Mouse (Mus musculus) adrenal gland, postnatal 25 days (tissue): ENCODE data around the gene A730049H05Rik. TPM values are rescaled to one million over a fixed set of nuclear protein-coding genes. Genes with fewer than 3 reads are reported as not detected.

ENCODE experiments used
- DNase-seq: peaks from one replicate; pipeline ENCODE4 v3.0.0; 2021; ENCODE audit warnings: mixed read lengths
- long read RNA-seq: library from polyadenylated mRNA; stranded (forward); transcript quantifications from one replicate; pipeline ENCODE4 v2.0.0, GENCODE M21; 2021
- total RNA-seq: library from RNA; stranded (reverse); gene quantifications from 2 replicates; pipeline ENCODE4 v1.2.3, GENCODE M21; 2021

Gene A730049H05Rik
- total RNA-seq: 3.0 and 4.6 TPM in 2 replicates
- long read RNA-seq: 0 reads

DNA sequence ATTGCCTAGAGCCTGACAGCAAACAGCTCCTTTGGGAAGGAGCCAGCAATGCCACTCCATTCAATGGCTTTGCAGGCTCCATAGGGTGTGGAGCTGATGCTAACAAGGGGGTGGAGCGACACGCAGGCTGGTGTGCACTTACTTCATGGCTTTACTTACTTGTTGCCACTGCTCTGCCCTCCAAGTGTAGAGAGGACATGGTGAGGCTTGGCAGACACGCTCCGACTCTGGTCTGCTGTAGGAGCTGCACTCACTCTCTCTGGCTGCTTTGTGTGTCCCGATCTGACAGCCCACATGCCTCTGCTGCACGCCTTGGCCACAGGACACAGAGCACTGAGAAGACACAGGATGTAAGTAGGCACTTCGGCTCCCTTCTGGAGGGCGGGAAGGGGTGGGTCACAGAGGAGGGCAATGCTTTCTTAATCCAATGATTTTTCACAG, at the start of gene A730049H05Rik:
Gene A730049H05Rik (plus strand): TSS at position 168 of the 441 bp plus-strand sequence.
- no peak for DNase-seq

DNA sequence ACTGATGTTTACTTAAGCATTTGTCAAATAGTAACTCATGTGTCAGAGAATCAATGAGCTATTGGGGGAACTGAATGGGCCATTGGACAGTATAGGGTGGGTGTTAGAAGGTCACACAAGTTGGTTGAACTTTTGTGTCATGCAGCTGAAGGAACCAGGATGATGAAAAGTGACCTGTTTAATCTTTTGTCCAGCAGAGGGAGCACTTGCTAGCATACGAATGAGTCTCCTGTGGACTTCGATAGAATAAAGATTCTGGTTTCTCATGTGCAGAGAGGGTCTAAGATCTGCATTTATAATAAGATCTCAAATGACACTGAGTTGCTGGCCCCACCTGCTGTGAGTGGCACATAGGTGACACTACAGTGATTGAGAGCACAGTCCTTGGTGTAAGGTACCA, 39.9 kb upstream of the A730049H05Rik start:
- no peak for DNase-seq

DNA sequence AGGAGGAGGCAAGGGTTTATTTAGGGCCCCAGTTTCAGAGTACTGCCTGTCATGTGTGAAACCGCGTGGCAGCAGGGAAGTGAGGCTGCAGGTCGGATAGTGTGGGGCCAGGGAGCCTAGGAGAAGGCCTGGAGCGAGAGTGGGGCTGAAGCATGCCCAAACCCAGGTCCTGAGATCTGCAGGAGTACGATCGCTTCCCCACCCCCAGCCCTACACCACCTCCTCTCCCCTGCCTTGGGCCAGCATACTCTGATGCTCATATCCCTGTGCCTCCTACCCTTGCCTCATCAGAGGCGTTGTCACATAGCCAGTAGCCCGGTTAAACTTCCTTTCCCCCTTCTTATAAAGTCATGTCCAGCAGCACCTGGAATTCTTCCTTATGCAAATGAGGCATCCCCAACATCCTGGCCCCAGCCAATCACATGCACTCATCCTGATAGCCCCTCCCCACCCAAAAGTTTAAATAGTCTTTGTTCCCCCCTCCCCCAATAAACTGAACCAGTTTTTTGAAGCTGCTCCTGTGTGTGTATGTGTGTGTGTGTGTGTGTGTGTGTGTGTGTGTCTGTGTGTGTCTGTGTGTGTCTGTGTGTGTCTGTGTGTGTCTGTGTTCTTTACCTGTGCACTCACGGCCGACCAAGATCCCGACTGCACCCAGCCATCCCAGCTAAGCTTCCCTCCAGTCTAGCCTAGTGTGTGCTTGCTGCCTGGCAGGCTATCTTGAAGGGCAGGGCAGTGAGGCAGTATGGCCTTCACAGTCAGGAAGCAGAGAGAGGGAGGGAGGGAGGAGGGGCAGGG, 36.9 kb upstream of the A730049H05Rik start:
- peak; percentile 43 for DNase-seq

DNA sequence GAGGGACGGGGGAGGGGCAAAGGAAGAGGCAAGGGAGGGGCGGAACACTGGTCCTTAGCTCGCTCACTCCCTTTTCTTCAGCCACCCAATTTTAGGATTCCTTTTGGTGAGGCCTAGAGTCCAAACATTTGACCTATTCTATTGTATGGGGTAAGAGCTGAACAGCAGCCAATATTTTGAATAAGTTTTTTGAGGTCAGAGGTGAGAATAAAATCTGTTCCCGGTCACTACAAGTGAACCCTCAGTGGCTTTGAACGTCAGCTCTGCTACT, 36.4 kb upstream of the A730049H05Rik start:
- DNase-seq: no peak

DNA sequence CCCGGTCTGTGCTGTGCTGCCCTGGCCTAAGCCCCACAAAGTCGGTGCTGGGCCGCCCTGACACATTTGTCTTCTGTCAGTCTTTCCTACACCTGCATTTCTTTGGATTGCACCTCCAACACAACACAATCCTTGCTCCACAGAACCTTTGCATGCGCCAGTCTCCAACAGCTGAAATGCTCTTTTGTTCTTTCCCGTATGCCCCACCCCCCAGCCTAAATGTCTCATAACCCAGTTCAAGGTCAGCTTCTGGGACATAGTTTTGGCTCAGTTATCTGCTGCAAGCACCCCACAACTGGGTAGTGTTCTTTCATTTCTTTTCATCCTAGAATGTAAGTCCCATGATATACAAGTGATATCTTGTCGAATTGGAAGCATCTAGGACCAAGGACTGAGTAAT, 34.8 kb upstream of the A730049H05Rik start:
- DNase-seq: peak; percentile 26

DNA sequence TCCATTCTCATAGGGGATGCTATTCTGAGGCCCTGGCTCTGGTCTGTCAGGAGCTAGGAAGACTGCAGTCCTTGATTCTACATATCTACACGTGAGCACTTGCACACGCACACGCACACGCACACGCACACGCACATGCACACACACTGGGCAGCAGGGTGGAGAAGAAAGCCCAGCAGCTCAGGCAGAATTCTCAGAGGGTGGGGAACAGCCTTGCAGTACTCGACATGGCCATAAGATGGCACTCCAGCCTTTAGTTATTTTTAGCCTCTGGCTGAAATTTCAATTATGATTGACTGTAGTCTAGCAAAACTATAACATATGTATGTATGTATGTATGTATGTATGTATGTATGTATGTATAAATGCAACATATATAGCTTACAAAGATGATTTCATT, 31.5 kb upstream of the A730049H05Rik start:
- DNase-seq: peak; percentile 38

DNA sequence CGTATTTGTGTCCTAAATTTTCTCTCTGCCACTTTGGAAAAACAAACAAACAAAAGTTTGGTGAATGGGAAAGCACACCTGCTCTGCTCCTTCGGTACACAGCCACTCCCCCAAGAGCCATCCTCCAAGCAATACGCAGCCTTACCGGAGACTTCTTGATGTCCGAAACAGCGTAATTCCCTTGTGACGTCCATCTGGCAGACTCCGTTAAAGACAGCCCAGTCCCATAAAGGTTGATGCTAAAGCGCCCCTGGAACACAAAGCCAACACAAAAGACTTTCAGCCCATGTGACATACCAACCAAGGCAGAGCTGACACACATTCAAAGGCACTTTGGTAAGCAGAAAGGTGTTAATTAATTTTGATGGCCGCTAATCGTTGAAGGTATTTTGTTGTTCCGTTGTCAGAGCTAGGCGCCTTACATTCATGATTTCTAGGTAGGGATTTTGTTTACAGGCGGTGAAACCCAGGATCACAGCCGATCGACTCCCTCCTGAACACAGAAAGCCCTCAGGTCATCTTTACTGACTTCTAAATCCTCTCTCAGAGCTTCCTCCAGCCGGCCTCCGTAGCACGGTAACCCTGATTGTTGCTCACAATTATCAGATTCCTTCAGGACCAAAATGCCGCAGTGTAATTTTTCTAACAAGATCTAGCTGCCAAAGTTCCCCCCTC, 29.4 kb upstream of the A730049H05Rik start:
- no peak for DNase-seq

DNA sequence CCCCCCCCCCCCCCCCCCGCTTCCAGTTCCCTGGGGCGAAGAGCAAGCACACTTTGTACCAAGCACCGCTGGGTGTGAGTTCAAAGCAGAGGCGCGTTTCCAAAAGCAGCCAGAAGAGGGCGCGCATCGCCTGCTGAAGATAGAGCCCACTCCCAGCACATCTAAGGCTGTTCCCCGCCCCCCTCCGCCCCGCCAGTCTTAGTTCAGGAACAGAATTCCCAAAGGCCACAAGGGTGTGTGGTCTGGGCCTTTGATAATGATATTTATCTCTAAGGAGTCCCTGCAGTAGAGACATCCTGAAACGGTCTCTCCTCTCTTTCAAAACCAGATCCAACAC, 28.9 kb upstream of the A730049H05Rik start:
- DNase-seq: peak; percentile 92

DNA sequence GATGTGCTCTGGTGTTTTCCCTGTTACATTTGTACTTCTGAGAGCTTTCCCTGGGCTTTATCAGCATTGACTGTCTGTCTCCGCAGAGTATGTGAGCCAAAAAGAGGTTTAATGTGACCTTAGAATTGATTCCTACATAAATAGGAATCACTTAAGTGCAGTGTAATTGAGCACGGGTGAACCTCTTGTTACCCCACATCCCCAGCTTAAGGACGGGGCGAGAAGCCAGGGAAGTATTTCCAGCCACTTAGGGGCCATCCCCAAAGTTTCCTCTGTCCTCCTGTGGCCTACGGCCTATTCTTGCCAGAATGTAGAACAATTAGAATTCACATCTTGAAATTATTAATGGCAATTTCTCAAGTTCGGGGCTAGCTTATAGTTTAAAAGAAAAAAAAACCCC, 22.5 kb upstream of the A730049H05Rik start:
- no peak for DNase-seq

DNA sequence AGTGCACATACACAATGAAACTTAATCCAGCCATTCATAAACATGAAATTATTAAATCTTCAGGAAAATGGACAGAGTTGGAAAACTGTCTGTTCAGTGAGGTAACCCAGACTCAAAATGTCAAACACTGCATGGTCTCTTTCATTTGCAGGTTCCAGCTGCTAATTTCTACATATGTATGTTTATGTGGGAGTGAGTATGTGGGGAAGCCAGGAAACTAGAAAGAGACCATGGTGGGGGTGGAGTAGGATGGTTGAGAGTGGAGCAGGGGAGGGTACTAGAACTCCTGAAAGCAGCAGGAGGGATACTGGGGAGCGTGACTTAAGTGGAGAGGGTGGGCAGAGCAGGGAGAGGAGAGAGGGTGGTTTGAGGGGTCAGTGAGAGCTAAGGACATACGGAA, 14.8 kb upstream of the A730049H05Rik start:
- DNase-seq: no peak

DNA sequence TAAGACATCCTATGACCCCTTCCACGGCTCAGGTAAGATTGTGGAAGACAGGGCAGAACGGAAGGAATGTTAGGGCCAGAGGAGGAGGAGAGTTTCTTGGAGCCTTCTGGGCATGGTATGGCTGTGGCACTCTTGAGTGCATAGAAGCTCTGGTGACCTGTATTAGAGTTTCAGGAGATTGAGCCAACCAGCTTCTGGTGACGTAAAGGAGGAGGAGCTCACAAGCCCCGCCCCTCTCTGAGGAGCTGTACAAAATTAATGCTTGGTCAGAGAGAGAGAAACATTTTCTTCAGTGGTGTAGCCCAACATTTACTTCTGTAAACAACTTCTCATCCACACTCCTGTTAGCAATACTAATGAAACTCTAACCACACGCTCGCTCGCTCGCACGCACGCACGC, 13.9 kb upstream of the A730049H05Rik start:
- DNase-seq: no peak

DNA sequence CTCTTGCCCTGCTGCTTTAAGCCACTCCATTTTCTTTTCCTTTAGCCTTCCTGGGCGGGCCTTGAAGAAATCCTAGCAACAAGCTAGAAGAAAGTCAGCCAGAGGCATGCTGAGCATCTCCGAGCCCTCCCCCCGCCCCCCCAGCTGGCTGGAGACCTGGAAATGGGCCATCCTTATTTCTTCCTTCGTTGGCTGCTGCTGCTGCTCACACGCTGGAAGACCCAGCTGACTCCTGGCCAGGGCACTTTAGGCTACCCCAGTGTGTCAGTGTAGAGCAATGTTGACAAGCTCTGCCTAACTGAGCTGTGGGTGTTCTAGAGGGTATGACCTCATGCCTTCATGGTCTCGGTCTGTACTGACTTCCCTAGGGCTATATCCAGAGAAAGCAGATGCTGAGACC, 13.1 kb upstream of the A730049H05Rik start:
- DNase-seq: no peak

DNA sequence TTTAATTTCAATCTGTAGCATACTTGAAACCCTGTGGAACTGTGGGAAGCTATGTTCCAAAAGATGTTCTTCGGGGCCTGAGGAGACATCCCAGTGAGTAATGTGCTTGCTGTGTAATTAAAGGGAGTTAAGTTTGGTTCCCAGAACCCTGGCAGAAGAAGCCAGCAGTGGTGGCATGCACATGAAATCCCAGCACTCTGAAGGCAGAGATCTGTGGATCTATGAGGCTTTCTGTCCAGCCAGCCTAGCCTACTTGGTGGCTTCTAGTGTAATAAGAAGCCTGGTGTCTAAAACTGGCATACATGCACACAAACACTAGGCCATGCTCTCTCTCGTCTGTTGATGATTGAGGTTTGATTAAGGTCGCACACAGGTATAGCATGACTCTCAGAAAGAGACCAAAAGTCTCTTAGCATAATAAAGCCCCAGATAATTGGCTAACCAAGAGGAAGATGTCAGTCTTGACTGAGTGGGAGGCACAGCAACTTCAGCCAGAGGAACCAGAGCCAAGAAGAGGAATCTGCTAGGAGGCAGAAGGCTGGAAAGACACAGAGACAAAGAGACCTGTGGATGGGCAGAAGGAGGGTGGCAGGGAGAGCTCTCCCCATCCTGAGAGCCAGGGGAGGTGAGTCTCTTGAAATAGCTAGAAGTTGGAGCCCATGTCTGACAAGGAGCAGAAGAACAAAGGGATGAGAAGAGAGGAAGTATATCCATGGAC, 11.9 kb upstream of the A730049H05Rik start:
- no peak for DNase-seq

DNA sequence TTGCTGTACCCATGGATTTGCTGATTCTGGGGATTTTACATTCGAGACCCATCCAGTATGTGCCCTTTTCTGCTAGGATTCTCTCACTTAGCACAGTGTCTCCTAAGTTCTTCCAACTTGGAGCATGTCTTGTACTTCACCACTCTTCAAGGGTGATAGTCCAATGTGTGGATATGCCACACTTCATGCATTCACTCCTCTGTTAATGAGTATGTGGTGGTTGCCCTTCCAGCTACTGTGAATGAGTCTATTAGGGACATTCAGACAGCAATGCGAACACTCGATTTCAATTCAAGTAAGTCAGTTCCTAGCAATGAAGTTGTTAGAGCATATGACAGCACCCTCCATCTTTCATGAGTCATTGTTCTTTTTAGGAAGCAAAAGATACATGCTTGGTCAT, 6.5 kb upstream of the A730049H05Rik start:
- no peak for DNase-seq

DNA sequence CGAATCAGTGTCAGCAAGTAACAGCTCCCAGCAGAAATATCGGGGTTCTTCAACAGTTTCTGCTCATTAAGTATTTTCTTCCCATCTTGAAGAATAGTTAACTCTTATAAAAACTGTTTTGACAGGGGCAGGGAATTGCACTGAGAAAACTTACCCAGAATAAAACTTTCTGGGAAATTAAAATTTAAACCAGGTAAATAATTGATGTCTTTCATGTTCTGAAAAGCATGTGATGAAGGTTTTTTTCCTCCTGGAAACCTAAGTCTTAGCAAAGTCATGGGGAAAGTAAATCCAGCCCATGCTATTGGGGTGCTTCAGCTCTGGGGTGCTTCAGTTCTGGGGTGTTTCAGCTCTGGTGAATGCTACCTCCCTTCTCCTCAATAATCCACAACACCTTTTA, 5.7 kb upstream of the A730049H05Rik start:
- DNase-seq: no peak

DNA sequence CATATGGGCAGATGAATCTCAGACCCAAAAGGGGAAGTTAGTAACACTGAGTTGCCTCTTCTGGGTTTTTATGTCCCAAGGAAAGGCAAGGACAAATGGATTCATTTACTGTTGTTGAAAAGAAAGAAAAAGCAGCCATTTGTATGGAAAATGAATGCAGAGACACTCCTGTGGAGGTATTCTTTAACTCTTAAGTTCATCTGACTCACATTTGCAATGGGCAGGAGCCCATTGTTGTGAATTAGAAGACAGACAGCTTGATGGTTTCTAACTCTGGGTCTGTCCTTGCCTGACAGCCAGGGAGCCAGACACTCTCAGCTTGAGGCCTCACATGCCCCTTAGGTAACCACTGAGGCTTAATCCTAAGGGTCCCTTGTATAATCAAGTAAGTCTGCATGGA, 4.7 kb upstream of the A730049H05Rik start:
- DNase-seq: no peak

DNA sequence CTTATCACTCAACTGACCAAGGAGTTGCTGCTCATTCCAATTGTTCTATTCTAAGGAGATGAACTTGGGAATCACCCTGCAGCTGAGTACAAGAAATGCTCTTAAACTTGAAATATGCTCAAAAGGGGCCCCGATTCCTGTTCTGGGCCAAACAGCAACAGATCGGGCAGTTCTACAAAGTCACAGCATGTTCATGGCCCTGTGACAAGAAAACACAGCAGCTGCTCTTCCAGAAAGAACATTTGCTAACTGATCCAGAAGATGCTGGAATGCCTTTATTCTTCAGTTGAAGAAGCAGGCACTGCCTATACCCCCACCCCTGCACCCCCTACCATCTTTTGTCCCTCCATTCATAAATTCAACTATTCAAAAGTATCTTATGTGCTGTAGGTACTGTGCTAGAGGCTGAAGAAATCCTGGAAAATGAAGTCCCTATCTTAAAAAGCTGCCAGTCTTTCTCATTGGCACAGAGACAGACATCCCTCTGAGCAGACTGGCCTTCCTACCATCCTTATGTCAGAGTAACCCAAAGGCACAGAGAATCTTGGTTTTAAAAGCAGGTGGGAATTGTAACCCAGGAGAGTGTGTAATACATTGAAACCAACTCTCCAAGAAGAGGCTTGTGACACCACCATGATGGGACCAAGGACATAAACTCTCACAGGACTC, 3.4 kb upstream of the A730049H05Rik start:
- DNase-seq: no peak

DNA sequence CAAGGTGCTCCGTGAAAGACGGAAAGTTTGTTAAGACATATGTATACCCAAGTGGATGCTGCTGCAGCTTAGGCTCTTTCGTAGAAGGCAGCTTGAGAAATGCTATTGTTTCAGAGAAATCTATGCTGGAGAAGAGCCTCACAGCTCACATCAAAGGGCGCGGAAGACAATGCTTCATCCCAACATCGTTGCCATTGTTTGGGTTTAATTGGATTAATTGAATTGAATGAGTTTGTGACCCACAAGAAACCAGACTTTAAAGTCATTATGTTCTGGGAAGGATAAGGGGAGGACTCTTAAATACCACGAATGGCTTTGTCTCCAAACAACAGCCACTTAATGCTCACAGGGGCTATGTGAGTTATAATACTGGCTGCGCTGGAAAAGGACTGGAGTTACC, 1.4 kb downstream of the A730049H05Rik start:
- DNase-seq: no peak

DNA sequence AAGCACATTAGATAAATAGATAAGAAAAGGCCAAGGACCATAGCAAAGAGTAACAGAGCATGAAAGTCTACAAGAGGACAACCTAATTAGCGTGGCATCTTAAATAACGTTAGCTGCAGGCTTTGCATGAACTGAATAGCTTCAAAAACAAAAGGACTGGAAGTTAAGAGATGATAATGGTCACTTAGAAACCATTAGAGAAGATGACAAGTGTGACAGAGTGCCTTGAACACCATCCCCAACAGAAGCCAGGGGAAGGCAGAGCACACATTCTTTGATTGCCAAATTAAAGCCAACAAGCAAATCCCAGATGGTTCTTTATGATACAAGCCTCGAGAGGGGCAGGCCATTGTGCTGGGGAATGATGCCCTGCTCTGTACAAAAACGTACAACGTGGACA, 5.3 kb downstream of the A730049H05Rik start:
- no peak for DNase-seq

DNA sequence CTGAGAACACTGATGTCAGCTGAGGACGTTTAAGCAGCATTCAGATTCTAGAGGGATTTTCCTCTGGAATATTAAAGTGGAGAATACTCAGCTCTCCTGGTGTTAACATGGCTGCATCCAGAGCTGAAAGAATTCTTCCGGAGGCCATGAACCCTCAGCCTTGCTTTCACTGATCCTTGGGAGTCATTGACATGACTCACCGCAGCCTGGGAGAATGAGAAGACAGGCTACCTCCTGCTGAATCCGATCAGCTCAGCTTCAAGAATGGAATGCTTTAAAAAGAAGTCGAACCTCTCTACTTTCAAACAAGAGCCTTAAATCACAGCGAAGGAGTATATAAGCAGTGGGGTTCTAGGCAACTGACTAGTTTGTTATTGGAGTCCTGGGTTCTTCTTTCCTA, 5.7 kb downstream of the A730049H05Rik start:
- DNase-seq: no peak

DNA sequence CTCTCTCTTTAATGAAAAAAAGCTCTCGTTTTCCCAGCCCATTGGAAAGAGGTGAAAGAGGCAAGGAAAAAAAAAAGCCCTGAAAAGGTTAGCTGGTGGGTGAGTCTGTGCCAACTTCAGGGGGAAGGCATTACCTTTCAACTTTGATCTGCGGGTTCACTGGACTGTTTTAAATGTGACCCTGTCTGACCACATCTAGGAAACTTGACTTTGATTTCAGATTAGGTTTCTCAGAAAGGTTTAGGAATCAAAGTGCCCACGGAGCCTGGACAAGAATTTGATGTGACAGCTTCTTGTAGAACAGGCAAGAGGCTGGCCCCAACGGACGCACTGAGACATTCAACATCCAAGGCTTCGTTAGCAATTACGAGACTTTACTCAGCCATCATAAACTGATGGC, 7.7 kb downstream of the A730049H05Rik start:
- DNase-seq: no peak

DNA sequence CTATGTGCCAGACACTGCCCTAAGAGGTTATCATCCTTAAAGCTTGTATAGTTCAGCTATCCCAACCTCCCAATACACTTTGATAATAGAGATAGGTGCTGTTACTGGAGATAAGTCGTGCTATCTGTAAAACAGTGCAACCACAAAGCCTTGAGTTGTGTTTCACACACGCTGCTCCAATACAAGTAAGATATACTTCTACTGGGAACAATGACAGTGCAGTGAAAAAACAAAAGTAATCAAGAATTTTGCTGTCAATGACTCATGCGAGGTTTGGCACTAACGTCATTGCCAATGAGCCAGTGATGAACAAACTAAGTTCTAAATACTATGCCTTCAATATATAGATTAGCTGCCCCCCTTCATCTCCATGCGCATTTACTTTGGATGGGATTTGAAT, 10.3 kb downstream of the A730049H05Rik start:
- DNase-seq: no peak

DNA sequence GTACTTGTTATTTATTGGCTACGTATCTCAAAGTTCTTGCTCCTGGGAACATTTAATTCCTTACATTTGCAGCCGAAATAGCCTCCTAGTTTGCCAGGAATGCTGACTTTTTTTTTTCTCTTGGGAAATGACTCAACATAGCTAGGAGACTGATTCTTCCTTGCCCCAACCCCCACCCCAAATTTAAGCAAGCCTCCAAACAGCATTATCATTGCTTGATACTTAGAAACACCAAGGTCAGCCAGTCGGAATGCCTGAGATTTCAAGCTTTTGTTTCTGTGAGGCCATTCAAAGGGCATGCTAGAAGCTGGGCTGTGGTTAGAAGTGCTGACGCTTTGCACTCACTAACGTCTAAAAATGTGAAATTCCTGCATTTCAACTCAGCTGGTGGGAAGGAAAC, 11.1 kb downstream of the A730049H05Rik start:
- DNase-seq: no peak
